Mouse (Mus musculus): Measurements from ENCODE around the gene Ttll5. TPM values are rescaled to one million over a fixed set of nuclear protein-coding genes. Genes with fewer than 3 reads are reported as not detected.

Gene Ttll5
- polyA plus RNA-seq, 2 experiments from 2014 or later = 8.3 to 10.4 TPM

DNA sequence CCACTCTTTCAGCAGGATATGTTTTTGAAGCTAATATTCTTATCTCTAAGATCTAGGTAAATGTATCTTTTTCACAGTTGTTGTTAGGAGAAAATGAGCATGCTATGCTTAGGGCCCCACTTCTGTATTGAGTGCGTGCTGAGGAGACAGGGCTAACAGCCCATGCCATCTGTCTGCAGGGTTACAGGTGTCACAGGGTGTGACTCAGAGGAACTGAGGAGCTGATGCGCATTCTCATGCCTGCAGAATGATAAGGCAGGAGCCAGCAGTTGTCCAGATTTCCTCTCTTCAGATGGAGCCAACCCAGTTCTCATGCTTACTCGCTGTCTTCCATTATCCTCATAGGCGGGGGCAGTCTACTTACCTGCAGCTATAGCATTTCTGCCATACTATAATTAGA, 147.2 kb downstream of the Ttll5 start:
- ATAC-seq = no peak

DNA sequence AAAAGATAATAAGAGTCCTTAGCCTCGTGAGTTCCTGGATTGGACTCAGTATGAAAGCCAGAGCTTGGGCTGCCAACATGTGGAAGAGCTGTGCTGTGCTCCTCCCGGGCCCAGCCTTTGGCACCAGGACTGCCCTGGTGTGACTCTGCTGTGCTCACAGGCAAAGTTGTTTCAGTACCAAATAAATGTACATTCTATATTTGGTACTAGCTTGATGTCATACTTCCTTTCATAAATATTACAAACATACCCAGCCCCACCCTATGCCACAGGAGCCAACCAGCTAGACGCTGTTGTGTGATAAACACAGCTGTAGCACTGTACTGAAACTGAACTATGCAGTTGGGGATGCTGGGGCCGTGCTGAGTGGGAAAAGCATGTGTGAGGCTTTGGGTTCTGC, 149.1 kb downstream of the Ttll5 start:
- ATAC-seq = peak; percentile 70

DNA sequence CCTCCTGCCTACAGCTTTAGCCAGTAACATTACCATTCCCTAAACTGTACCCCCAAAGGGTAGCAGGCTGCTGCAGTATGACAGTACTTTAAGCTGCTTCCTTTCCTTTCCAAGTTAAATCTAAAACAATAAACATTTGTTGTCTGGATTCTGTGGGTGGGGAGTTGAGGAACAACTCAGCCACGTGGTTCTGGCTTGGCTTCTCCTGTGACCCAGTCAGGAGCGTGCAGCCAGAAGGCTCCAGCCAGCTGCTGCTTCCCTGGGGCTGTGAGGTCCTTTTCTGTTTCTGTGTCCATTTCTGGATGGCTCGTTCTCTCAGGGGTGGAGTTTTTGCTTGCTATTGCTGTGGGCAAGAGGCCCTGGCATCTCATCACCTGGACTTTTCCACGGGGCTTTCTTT, 149.6 kb downstream of the Ttll5 start:
- ATAC-seq = no peak

DNA sequence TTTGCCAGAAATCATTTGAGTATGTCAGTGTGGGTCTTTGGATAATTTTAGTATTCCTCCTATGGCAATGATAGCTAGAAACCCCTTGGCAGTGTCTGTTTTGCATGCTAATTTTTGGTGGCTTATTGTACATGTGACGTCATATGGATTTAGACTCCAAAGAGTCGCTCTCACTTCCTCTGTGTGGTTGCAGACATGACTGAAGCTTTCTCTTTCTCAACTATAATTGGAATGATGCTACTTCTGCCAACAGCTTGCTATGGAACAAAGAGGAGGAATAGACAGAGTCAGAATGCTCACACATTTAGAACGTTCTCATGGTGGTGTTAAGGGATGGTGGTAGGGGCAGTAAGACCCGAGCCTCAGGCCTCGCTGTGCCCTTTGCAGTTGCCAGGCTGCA, 155.5 kb downstream of the Ttll5 start:
- ATAC-seq = no peak

DNA sequence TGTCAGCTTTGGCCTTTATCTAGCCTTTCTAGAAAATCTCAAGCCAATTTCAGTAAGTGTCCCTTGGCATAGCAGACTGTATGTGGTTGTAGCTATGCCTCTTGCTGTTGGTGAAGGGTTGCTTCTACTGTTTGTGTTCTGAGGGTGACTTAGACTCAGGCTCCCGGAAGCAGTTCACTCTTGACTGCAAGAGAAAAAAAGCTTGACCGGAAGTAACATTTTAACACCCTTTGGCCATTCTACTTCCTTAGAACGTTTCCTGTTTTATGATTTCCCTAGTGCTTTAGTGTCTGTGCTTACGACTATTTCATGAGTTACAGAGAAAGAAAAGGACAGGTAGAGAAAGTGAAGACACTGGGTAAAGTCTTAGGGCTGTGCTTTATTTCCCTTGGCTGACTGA, 161.1 kb downstream of the Ttll5 start:
- no peak for ATAC-seq

DNA sequence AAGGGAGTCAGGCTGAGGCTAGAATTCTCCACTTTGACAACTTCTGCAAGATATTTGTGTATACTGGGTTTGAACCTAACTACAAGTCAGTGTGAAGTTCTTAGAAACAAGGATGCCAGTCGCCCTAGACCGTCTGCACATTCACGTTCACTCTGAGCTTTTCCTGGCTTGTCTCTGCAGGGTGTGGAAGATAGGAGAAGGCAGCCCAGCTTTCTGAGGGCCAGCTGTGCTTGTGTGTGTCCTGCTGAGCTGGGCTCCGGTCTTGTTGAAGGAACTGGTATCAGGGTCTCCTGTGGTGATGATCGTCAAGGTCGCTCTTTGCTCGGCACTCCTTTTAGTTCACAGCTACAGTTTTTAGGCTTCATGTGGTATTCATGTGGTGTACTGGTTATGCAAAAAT, 161.6 kb downstream of the Ttll5 start:
- no peak for ATAC-seq

DNA sequence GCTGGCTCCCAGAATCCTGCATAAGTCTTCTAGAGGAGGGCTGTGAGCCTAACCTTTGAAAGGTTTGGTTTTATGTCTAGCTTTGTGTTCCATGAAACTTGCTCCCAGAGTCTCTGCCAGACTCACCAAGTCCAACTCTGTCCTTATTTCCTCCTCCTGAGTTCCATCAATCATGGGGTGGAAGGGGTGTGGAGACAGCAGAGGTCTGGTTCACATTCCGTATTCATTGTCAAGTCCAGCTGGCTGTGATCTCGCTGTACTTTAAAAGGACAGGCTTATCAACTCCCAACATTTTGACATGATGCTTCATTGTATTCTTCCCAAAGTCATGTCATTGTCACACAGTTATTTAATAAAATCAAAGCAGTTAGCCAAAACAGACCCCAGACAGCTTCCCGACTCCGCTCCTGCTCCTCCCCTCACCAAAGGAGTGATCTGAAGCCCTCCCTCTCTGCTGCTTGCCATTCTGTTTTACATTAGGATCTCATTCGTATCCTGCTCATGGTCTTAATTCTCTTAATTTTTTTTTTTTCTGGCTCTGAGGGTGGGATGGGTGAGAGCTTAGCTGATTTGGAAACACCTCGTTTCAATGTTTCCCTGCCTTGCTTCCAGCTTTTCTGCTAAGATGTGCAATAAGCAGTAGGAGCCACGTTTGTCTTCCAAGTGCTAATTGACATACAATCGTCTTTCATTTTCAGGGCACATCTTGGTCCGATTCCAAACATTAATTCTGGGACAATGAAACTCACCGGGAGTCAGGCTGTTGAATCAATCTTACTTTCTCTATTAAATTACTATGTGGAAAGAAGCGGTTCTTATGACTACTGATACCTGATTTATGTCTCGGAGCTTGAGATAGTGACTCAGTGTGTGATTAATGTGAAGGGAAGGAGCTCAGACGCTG, 162.3 kb downstream of the Ttll5 start:
- ATAC-seq = no peak

DNA sequence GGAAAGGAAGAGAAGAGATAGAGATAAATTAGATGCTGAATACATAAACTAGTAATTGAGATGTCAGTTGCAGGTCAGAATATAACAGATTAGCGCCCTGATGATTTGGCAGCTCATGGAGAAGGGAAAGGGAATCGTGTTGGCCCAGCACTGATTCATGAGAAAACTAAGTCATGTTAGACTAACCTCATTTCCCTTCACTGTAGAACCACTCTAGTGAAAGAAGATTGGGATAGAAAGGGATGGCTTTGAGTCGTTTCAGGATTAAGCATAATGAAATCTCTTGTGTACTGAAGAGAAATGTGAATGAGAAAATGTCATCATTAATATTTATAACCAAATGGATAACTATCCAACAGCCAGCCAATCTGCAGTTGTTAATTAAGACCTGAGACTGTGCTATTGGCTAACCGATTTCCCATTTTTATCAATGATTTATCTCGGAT, 163.0 kb downstream of the Ttll5 start:
- ATAC-seq = no peak

DNA sequence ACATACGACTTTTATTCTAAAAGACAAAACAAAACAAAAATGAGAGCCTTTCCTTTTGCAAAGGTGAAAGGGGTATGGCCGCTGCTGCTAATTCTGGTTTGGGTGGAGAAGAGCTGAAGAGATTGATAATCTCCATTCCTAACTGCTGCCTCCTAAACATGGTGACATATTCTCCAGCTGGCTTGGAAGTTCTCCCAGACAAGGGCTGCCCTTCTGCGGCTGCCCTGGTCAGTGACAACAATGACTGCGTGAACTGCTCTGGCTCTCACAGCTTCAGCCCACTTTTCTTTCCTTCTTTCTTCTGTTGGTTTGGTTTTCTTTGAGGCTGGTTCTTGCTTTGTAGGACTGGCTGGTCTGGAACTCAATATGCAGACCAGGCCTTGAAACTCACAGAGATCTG, 163.7 kb downstream of the Ttll5 start:
- no peak for ATAC-seq

DNA sequence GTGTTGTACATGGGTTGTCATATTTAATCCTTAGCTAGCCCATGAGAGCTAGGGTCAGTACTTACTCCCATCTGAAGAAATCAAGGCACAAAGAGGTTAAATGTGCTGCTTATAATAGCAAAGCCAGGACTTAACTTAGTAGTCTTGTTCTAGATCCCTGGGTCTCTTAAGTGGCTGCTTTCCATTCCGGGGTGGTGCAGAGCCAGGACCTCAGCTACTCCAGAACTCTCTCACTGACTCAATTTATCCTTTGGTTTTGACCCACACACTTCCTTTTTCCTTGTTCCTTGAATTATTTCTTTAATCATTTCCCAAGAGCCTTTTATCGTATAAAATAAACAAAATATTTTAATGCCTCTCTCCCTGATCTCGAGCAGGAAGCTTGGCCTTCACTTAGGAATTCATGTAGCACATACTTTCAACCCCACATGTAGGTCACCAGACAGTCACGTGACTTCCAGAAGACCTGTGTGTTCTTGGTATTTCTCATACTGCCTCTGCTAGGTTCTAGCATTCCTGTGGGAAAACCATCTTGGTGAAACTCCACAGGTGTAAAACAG, 164.4 kb downstream of the Ttll5 start:
- no peak for ATAC-seq

DNA sequence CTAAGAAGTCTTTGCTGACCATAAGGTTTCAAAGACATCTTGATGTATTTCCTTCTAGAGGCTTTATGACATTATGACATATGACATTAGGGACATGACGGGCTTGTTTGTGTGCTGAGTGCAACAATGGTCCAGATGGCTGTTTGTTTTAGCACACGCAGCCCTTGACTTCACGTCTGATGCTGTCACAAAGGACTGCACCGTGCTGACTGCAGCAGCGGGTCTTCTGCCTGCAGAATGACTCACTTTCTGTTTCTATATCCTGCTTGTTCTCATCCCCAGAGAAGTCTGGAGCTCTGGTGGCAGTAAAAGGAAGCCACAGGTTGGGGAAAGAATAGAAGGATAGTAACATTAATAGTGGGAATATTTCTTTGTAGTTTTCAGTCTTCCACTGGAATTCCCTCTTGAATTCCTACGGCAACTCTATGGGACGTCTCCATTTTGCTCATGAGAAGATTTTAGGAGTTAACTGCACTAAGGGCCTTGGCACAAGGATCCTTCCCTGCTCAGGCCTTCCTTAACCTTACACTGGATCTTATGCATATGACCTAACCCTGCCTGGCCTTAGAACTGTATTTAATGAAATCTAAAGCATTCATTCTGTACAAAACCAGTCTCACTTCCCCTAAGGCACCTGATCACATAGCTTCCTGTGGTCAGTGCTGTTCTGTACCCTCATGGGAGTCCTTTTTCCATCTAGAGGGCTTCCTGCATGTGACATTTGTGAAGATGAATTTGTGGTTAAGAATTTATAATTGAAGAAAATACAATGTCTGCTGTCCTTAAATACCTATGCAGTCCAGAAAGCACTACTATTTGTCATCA, 167.8 kb downstream of the Ttll5 start:
- no peak for ATAC-seq

DNA sequence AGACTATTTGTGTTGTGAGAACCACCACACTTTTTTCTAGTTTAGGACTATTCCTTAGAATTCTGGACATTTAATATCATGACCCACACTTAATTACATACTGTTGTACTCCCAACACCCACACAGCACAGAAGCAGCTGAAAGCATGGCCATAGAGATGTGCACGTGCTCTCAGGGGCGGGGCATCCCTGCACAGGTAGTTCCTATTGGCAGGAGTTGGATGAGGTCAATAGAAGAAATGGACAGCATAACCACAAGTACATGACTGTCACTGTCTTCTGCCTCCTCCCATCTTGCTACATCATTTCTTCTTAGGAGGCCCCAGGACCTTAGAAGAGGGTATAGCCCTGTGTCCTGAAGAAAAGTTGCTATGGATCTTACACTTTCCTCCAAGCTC, 168.4 kb downstream of the Ttll5 start:
- no peak for ATAC-seq

DNA sequence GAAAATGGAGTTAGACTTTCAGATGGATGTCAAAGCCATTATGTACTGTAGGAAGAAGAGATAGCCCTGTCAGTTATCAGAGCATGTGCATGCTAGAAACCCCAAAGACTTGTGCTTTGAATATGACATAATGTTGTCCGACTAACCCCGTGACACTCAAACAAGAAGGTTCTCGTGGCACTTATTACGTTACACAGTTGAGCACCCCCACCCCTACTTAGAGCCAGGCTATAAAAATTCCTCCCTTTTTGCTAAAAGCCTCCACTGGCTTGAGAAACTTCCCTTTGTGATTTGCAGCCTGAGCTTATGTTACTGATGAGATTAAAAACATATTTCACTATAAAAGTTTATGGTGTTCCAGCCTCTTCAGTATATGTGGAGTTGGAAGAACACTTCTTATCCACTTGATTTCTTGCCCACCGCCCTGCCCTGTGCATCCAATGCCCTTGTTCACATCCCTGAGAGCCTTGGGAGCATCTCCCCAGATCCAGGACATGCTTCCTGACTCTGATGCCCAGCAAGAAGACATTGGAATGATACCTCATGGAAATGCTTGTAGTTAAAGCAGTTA, 169.4 kb downstream of the Ttll5 start:
- ATAC-seq = no peak

DNA sequence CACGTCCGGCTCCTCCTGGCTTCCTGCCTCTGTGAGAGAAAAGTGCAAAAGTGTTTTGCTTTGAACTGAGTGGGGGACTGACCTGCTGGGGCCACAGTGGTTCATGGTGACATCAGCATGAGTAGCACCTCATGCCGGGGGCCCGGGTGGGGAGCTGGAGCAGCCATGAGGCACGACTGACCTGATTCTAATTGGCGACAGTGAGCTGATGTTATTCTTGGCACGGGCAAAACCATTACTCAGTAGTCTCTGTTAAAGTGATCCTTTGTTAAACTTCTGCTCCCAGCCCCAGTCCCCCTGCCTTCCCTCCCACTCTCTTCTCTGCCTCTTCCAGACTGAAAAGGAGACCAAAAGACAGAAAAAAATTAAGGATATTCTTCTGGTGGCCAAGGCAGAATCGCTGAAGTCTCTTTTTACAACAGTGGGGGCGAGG, 176.2 kb downstream of the Ttll5 start:
- ATAC-seq = no peak

DNA sequence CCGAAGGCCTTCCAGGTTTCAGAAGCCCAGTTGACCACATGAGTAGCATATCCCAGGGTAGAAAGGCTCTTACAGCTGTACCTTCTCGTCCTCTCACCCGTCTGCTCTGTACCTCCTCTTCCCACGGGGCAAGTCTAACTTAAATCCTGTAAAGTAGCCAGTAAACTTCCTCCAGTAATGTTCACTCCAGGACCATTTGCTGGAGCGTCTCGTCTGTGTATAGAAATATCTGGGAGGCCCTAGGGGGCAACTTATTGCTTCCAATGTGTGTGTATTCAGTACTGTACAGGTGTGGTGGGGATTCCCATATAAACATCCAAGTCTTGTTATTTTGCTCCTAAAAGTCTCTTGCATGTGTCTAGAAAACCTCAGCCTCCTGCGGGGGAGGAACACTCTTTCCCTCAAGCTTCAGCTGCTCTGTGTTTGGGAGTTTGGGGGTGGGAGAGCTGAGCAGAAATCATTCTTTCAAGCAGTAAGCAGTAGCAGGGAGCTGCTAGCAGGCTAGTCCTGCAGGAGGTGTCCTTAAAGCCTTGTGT, 176.7 kb downstream of the Ttll5 start:
- no peak for ATAC-seq

DNA sequence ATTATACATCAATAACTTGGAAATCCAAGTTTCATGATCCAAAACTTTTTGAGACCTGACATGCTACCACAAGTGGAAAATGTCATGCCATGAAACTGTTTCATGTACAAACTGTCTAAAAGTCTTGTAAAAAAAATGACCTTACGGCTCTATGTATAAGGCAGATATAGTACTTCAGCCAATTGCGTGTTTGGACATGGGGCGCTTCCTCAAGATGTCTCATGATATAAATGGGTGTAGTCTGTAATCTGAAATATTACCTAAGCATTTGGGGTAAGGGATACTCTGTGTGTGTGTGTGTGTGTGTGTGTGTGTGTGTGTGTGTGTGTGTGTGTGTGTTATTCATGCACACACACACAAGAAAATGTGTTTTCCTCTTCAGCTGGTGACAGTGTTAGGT, 180.2 kb downstream of the Ttll5 start:
- ATAC-seq = no peak

DNA sequence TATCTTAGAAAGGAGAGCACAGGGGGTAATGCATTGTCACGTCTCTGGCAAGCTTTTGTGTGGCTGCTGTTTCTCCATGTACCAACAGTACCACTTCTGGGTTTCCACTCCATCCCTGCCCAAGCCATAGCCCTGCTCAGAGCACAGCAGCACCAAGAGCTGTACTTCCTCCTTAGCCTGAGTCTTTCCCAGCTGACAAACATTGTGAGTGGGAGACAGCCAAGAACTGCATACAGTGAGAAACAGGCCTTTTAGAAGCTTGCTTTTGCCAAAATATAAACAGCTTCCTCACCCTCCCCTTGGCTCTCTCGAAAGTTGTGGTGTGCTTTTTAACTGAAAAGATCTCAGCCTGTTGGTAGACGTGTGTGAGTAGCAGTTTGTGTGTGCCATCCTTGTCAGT, 182.9 kb downstream of the Ttll5 start:
- ATAC-seq = no peak

DNA sequence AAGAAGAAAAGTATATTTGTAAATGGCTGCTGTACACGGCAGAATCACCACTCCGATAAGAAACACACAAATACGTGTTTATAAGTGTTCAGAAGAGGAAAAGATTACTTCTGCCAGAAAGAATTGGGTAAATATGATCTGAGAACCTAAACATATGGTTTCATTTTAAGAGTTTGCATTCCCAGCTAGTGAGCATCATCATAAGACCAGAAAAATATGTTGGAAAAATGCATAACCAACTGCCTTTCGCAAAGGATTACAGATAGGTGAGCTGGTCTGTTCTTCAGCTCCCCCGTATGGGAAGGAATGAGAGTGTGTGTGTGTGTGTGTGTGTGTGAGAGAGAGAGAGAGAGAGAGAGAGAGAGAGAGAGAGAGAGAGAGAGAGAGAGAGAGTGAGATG, 186.2 kb downstream of the Ttll5 start:
- no peak for ATAC-seq

DNA sequence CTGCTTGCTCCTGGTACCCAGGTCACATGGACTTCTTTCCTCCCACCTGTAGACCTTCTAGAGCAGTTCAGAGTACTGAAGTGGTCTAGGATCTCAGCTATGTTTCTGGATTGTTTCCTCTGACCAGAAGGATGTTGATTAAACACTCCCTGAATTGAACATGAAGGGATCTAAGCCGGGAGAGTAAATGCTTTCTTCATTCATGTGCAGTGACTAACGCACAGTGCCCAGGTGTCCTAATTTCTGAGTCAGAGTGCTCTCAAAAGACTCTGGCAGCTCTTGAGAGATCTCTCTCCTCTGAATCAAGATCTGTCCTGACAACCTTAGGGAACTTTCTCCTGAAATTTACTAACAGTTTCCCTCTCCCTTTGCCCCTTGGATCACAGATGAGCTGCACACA, 187.7 kb downstream of the Ttll5 start:
- ATAC-seq = no peak

DNA sequence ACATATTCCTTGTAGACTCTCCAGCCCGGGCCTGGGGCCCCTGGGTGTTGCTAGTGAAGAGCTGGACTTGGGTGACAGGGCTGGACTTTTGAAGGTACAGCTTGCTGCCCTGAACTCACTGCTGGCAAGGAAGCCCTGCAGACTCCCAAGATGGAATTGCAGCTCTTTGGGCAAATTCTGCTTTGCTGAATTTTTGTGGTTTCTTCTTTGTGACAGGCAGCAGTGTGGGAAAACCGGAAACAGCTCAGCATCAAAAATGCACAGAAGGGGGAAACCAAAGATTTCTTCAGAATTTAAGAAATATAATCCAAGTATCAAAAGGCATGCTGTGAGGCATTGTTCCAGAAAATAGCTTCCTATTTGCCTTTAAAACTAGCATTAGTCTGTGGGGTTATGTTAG, 189.7 kb downstream of the Ttll5 start:
- no peak for ATAC-seq

DNA sequence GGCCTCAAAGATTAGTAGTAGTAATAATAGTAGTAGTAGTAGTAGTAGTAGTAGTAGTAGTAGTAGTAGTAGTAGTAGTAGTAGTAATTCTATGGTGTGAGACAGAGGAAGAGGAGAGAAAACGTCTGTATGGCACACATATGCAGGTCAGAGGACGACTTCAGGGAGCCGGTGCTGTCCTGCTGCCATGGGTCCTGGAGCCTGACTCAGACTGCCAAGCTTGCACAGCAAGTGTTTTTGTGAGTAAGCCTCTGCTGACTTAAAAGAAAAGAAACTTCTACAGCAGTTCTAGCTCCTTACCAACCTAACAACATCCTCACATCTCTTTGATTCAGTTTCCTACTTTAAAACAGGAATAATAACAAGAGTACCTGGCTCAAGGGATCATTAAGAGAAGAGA, 190.2 kb downstream of the Ttll5 start:
- no peak for ATAC-seq

DNA sequence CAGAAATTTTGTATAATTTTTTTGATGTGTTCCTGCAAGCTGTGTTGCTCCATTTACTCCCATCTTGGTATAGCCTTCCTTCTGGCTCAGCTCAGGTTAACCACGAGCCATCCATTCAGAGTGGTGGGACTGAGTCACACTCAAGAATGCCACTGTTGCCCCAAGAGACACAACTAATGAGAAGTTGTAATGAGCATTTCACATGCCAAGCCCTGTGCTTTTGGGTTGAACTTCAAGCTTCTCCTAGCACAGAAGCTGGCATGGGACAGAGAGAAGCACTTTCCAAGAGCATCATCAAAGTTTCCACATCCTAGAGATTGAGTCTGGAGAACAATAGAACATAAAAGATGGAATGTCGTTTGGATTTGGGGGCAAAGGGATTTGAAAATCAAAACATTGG, 190.7 kb downstream of the Ttll5 start:
- no peak for ATAC-seq

DNA sequence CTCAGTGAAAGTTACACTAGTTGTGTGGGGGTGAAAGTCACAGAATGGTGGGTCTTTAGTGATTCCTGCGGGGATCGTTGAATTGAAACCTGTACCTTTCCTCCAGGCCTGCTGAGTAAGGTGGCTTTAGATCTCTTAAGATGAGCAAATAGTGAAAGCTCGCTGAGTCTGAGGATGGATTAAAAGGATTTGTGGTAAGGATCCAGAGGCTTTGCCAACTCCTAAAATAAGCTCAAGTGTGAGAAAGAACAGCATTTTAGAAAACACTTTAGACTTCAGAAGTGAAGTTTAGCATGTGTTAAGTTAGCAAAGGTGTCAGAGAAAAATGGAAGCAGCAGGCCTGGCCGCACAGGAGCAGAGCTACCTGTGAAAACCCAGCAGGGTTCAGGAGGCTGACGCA, 192.9 kb downstream of the Ttll5 start:
- ATAC-seq = no peak
